Mouse (Mus musculus) natural killer cell, adult 2 months (primary cell): ENCODE measurements around the gene Exoc8.

ENCODE experiments used
- DNase-seq, 2 experiments: peaks; one replicate each; pipeline ENCODE4 v3.0.0; 2022; ENCODE audit warnings: low spot score in 2 of 2

Gene Exoc8

DNA sequence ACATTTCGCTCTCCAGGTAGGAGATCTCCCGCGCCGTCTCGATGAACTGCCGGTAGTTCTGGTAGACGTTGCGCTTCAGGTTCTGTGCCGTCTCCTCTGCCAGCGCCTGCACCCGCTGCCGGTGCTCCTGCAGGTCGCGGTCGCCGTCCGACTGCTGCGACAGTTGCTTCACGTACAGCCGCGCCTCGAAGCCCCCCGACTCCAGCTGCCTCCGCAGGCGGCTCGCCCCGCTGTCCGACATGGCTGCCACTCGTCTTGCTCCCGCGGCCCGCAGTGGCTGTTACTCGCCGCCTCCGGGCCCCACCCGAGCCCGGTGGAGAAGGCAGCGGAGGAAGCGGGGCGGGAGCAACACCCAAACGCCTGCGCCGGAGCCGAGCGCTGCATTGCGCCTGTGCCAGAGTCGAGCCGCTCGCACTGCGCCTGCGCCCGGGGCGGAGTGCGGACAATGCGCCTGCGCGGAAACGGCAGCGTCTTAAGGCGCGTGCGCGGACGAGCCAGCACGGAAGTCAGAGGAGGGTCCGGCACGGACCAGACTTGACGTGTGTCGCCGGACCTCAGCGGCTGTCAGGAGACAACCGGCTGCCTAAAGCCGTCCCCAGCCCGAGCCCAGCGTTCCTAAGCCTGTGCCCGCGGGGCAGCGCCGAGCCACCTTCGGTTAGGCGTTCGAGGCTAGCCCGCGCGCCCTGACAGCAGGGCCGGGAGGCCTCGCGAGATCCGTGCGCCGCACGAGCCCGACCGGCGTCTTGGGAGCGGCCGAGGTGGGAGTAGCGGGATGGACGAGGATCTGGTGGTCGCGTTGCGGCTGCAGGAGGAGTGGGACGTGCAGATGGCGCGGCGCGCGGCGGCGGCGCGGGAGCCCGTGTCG, at the start of gene Exoc8, which contains the start of gene Sprtn:
Exoc8 (minus strand) TSS at position 320 of the 865 bp plus-strand sequence.
Sprtn (plus strand) TSS at position 501 of the 865 bp plus-strand sequence.
- DNase-seq = peak; percentile 96 to 97

DNA sequence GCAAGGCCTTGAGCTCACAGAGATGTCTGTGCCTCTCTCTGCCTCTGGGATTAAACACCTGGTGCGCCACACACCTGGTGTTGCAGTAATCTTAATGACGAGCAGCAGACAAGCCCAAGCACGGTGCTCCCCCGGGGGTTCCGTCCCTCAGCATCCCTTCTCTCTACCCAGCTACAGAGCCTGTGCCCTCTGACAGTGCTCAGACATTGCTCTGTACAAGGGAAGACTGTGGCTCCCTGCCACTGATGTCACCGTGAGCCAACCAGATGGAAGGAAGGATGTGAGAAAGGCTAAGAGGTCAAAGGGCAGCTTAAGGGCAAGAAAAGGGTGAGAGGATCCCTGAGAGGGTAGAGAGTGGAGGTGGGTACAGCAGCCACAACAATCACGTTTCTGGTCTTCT, 46.9 kb upstream of the Exoc8 start:
- no peak for DNase-seq

DNA sequence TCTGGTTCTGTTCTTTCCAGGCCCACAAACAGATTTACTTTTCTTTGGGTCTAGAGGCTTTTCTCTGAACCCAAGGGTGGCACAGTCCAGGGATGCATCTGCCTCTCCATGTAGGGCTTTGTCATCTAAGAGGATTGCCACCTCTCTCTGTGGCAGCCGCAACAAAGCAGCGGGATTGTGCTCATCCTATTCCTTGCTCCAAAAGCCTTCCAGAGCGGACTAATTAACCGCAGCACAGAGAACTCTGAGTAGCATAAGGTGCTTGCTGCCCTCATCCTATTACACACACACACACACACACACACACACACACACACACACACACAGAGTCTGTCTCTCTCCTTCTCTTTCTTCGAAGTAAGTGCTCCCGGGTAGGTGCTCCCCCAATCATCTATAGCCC, 46.3 kb upstream of the Exoc8 start:
- no peak for DNase-seq

DNA sequence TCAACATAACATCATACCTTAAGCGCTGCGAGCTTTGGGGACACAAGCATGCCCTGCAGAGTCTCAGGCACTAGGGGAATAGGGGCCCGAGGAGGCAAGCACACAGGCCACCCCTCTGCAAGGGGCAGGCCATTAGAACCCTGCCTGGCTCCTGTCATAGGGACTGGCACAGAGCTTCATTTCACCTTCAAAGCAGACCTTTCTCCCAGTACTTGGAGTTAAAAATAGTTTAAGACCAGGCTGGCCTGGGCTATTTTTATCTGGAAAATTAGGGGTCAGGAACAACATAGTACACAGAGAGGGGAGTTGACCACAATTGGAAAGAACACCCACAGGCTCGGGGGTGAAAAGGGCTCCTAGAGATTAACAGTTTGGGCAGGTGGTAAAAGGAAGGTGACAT, 39.8 kb upstream of the Exoc8 start:
- DNase-seq = no peak

DNA sequence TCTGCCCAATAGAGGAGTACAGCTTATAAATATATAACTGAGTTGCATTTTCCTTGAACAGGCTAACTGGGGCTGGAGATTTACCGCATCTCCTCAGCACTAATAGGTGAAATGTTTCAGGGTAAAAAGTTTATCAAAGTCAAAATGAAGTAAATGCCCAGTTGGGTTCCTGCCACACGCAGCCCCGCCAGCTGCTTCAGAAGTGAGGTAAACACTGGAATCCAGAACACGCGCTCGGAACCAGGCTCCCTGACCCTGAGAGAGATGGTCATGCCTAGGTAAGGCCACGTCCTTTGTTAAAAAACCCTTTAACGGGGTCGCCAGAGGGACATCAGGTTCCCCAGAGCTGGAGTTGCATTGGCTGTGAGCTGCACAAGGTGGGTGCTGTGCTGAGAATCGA, 39.2 kb upstream of the Exoc8 start:
- DNase-seq = no peak

DNA sequence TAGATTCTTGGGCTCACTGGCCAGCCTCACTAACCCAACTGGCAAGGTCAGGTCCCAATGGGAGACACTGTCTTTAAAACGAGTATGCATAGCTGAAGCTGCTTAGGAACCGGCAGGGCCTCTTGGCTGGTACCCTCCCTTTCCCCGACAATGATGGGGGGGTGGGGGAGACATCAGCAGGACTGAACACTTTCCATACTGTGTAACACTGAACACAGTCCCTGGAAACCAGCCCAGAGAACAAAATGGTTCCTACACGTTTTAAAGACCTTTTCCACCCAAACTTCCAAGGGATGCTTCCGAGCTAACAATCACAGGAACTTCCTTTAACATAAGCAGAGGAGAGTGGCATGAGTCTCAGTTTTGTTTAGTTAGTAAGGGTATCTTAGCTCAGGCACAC, 37.6 kb upstream of the Exoc8 start:
- DNase-seq = no peak

DNA sequence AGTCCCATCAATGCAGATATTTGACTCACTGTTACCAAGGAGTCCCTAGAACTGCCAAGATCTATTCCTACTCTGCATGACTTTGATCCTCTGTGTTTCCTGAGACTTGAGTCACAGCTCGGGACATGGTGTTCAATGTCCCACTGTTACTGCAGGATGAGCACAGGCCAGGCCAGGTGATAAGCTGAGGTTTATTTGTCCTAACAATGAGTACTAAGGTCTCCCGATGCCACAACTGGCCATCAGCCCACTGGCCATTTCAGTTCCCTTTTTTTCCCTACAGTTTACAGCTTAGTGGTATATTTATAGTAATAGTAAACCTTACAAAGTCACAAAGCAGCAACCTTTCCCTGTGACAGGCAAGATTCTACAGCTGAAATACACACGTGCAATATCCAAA, 34.9 kb upstream of the Exoc8 start:
- DNase-seq = no peak

DNA sequence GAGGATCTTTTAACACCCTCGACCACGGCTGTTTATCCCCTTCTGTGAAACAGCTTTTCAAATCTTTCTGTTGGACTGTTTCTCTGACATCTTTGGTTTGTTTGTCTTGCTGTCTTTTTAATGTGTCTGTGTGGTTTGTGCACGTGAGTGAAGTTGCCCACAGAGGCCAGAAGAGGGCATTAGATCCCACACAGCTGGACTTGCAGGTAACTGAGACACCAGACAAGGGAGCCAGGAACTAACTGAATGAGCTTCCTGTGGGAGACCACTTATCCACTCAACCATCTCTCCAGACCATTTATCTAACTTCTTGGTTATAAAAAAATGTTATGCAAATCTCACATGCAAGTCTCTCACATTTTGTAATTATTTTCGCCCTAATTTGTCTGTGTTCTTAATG, 33.1 kb upstream of the Exoc8 start:
- no peak for DNase-seq

DNA sequence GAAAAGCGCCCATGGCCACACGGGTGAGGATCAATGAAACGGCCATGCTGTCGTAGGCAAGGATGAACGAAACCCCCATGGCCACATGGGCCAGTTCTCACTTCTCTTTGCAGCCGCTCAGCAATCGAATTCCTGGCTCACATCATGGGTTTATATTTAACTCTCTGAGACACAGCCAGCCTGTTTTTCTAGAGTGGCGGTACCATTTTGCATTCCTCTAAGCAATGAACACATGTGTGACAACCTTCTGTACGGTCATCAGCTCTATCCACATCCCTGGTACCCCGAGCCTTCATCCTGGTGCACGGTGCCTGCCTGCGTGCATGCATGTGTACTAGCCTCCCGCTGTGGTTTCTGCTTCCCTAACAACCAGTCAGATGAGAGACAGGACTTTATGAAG, 32.6 kb upstream of the Exoc8 start:
- no peak for DNase-seq

DNA sequence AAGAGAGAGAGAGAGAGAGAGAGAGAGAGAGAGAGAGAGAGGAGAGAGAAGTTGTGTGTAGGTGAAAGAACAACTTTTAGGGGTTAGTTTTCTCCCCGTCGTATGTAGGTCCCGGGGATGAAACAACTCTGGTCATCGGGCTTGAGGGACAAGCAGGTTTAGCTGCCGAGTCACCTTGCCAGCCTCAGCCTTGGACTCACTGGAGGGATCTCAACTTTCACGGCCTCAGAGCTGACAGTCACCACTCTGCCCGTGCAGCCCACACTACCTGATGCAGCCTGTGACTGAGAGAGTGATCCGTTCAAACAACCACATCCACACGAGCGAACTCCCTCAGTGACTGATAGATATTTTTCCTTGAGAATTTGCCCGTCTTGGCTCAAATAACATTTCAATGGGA, 31.5 kb upstream of the Exoc8 start:
- no peak for DNase-seq

DNA sequence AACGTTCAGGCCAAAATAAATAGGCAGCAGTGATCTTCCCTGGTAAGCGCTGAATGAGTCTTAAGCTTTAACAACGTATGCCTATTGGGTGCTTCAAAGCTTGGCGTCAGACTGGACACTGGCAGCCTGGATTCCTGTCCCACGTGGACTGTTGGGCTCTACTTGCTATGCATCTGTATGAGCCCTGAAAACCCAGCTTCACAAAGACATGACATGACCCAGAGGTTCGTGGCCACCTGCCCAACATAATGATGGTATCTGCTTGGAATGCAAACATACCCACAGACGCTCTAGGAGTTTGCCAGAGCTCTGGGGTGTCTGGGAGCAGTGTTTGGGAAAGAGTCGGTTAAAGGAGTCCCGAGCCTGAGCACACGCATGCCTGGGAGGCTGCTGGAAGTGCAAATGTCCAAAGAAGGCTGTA, 28.9 kb upstream of the Exoc8 start:
- no peak for DNase-seq

DNA sequence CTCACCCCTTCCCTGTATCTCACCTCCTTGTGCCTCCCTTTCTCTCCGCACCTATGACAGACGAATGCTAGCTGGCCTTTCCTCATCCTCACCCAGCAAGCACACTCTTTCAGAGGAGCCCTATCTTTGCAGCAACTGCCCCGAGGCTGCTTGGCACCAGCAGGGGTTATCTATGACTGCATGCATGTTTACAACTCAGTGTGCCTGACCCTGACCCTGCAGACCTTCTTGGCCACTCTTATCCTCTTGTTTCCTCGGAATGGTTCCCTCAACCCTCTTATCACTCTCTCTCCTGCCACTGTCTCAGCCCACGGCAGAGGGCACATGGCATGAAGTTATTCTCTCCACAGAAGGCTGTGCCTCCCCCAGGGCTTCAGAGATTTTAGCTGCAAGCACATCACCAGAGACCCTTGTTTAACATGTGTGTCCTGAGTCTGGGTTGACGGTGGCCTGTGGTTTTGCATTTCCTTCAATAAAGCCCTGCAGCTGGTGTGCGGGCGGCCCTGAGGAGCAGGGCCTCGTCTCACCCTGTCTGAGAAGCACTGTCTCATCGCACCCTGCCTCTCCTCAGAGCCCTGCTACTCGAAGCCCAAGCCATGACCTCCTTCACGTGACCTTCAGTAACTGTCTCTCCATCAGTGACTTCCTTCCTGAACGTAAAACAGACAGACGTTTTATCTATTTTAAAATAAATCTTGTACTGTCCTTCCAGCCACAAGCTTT, 28.2 kb upstream of the Exoc8 start:
- DNase-seq = peak in 1 of 2 experiments; percentile 15

DNA sequence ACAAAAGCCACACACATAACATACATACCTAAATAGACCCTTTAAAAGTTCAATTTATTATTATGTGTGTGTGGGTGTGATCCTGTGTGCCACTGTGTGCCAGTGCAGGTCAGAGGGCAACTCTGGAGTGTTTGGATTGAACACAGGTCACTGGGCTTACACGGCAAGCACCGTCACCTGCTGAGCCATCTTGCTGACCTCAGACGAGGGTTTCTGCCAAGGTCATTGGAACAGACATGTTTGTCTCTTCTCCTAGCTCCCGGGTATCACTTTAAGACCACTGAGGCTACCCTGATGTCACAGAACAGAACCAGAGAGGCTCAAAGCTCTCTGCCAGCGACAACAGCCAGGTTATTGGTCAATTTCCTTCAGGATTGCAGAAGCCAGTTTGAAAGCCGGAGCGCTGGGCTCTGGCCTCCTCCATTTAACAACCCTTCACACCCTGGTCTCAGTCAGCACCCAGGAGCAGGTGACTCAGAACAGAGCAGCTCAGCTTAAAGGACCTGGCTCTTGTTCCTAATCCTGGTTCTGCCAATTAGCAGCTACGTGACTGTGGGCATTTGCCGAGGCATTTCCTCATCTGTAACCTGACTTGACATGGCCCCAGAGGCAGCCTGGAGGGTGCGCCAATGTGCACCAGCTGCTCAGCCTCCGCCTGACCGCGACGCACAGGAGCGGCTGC, 26.6 kb upstream of the Exoc8 start:
- DNase-seq = no peak

DNA sequence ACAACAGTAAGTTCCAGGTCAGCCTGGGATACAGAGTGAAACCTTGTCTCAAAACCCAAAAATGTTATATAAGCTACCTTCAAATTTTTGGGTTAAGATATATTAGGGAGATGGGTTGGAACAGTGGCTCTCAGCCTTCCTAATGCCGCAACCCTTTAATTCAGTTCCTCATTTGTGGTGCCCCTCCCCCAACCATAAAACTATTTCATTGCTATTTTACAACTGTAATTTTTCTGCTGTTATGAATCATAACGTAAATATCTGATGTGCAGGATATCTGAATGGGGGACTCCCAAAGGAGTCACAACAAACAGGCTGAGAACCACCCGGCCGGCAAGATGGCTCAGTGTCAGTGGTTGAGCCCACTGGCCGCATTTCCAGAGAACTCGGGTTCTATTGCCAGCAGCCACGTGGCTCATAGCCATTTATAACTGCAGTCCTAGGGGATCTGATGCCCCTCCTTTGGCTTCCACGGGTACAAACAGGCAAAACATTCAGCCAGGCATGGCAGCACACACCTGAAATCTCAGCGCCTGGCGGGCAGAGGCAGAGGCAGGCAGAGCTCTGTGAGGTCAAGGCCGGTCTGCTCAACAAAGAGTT, 25.1 kb upstream of the Exoc8 start:
- peak in 1 of 2 experiments; percentile 13 for DNase-seq

DNA sequence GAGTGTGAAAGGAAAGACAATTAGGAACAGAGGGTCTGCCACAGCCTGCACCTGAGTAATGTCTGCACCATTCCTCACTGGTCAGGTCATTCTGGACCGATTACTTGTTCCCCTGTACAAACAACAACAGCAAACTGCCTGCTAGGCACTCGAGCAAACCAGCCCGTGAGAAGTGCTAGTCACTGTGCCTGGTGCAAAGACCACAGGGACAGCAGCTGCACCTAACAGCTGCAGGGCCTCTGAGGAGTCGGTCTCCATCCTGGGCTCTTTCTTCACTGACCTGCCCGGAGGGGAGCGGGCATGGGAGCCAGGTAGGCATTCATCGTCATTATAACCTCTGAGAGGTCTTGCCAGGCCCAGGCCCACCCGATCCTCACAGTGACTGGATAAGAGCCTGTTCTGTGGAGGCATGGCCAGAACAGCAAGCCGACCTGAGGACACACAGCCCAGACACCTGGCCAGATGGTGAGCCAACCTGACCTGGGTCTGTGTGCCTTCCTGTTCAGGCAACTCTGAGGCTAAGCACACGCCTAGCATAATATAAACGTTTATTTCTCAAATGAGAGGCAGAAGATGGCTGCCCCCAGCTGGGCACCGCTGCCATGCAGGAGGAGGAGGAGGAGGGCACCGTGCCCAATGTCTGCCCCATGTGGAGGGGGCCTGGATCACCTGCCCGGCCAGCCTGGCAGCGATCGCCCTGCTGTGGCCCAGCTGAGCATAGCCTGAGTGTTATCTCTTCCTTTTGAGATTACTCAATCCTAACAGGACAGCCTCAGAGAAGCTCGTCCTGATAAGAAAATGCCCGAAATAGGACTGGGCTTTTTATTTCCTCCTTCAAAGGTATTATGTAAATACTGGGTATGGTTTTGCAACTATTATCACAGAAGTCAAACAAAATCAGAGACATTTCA, 24.1 kb upstream of the Exoc8 start:
- DNase-seq = no peak

DNA sequence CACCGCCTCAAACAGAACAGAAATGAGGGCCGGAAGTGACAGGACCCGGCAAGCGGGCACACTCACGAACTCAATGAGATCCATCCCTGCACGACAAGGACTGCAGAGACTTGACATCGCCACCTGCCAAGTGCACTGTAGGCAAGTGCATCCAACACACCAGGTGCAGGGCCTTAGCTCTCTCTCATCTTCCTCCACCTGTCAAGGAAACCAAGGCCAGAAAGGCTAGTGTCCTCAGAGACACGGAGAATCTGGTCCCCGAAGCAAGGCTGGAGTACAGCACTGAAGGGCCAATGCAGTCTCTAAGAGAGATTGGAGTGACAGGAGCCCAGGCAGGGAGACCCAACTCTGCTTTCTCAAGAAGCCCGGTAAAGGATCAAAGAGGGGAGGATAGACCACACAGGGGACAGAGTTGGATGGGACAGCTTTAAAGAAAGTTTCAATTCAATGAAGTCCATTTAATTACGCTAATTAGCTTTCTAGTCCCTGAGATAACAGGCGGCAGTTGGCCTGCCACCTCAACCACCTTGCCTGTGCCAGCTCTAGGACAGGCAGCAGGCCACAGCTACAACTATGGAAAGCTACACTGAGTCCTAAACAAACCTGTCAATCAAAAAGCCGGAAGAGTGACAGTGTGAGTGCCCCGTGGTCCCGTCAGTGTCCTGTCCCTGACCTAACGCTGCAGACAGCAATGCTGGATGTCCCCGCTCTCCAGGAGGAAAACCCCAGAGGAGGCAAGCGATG, 20.4 kb upstream of the Exoc8 start:
- no peak for DNase-seq

DNA sequence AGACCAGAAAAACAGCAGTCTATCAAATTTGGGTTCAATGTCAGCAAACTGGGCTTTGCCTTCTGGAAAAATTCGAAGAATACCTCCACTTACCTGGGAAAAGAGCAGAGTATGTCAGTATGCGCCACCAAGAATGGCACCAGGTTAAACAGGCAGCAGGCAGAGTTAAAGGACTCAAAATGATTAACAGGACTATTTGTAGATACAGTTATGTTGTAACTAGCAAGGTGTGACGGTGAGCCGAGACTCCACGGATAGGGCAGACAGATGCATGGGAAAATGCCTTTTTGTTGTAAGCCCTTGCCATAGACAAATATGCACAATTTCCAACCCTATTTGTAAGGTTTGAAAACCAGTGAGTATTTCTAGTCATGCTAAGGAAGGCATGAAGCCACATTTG, 16.6 kb upstream of the Exoc8 start:
- DNase-seq = no peak

DNA sequence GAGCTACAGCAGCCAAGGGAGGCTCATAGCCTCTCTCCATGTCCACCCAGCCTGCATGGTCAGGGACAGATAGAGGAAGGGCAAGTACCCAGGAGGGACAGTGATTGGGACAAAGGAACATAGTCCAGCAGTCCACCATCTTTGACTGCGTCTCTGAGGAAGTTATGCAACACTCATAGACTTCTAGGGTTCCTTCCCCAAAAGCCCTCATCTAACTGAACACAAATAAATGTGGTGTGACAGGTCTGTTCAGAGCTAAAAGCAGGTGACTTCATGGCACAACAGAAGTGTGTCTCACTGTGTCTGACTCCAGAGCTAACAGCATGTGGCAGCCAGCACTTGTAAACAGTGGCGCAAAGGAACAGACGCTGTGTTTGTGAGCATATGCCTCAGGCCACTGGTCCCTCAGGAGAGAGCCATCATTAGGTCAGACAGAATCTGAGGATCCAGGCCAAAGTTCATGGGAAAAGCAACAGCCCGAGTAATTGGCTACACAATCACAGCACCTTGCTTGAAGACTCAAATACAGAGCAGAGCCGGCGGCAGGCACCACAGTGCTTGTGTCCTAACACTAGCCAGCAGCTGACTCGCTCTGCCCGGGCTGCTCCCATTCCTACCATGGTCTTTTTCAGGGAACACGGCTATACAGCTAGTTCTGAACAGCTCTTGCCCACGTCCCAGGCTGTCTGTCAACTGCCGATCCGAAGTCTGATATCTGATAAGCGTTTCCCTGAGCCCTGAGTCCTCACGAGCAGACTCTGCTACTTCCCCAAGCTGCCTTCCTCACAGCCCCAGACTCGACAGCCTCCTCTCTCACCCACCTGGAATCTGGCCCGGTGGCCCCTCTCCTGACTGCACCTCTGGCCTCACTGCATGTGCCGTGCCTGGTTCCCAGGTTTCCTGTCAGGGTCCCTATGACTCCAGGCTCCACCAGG, 14.7 kb upstream of the Exoc8 start:
- DNase-seq = no peak

DNA sequence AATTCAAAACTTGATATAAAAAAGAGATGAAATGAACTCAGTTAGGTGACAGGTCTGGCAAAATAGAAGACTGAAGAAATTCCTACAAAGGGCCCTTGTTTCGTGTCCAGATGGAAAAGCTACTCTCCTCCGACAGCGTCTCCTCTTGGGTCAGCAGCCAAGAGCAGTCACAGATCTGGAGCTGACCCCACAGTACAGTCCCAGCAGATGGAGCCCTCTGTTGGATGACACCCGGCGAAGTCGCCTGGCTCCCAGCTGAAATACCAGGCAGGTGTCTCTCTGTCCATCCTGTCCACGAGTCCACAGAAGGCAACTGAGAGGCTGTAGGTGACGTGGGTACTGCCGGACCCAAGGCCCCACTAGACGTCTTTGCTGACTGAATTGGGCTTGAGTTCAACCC, 12.8 kb upstream of the Exoc8 start:
- no peak for DNase-seq
